Mouse (Mus musculus): Measurements from ENCODE around the gene Srp68. TPM values are rescaled to one million over a fixed set of nuclear protein-coding genes. Genes with fewer than 3 reads are reported as not detected.
"Not testable (repeated sequence)": the region's sequence is repeated elsewhere in the genome, so short reads cannot be mapped to it uniquely, and the experiment has no call there.

The Srp68 gene
- total RNA-seq, 1 experiment from 2014 or later, result 56.9 TPM

GRCm38 (mm10) chr11:116285770-116286191, 11.8 kb upstream of the Srp68 start:
- ATAC-seq (replicated peaks; ENCODE audit: low read depth, poor library complexity, severe bottlenecking), result no peak

- ATAC-seq (replicated peaks; ENCODE audit: low read depth, poor library complexity, severe bottlenecking), result no peak
Observed at GRCm38 (mm10) chr11:116283982-116284381, 10.0 kb upstream of the Srp68 start.

- peak; percentile 22; the same call in 1 of the 2 replicates for ATAC-seq (replicated peaks; ENCODE audit: low read depth, poor library complexity, severe bottlenecking)
Observed at GRCm38 (mm10) chr11:116282912-116283521, 9.0 kb upstream of the Srp68 start.

DNA sequence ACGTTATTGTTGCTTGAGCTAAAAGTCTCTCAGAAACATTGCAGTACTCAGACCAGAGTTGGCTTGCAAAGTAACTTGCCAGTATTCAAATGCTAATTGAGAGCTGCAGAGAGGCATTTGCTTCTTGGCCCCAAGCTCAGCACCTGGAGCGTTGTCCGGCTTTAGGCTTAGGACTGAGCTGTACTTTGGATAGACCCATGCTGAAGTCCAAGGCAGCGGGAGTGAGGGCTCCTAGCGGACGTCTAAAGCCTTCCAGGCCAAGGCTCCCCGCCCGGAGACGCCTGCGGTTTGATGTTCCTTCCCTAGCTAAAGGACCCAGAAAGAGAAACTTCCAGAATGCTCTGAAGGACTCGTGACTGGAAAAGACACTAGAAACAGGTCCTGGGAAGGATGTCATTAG, 8.1 kb upstream of the Srp68 start:
- peak; percentile 17; the same call in 1 of the 2 replicates for ATAC-seq (replicated peaks; ENCODE audit: low read depth, poor library complexity, severe bottlenecking)

DNA sequence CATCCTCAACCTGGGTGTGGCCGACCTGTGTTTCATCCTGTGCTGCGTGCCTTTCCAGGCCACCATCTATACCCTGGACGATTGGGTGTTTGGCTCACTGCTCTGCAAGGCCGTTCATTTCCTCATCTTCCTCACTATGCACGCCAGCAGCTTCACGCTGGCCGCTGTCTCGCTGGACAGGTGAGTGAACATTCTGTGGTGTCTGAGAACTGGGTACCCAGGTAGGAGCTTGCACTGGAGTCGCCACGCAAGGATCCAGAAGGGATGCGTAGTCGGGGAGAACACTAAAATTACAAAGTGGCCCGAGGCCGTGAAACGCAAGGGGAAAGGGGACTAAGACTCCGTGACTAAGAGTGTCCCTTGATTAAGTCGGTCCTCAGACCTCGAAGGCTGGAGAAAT, 7.7 kb upstream of the Srp68 start:
- no peak for ATAC-seq (replicated peaks; ENCODE audit: low read depth, poor library complexity, severe bottlenecking)

DNA sequence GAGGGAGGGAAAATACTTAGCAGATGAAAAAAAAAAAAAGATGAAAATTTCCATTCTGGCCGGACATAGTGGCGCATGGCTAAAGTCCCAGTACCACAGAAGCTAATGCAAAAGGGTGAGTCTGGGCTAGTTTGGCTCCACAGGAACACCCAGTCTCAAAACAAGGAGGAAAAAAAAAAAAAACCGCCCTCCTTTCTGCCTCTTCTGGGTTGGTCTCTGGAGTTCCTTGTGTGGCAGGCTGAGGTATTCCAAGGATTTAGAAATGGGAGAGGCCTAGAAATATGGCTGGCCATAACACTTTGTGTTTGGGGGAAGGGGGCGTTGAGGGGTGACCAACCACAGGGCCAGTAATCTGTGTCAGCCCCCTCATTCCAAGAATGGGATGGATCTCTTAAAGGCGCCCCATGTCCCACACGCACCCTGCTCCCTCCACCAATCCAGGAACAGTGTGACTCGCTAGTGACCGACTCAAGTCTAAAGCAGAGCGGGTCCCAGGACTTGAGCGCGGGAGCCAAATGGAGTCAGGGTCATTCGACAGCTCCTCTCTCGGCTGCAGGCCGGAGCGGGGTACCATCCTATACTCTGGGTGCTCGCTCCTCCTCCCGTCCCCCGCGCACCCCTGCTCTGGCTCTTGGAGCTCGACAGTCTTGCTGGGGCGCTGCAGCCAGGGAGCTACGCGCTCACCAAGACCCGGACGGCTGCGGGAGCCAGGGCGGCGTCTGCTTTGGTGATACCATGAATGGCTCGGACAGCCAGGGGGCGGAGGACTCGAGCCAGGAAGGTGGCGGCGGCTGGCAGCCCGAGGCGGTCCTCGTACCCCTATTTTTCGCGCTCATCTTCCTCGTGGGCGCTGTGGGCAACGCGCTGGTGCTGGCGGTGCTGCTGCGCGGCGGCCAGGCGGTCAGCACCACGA, 7.0 kb upstream of the Srp68 start, which contains the start of gene Galr2:
Gene Galr2 (plus strand): TSS at position 189 of the 913 bp plus-strand sequence.
- ATAC-seq (replicated peaks; ENCODE audit: low read depth, poor library complexity, severe bottlenecking), result peak; percentile 50

DNA sequence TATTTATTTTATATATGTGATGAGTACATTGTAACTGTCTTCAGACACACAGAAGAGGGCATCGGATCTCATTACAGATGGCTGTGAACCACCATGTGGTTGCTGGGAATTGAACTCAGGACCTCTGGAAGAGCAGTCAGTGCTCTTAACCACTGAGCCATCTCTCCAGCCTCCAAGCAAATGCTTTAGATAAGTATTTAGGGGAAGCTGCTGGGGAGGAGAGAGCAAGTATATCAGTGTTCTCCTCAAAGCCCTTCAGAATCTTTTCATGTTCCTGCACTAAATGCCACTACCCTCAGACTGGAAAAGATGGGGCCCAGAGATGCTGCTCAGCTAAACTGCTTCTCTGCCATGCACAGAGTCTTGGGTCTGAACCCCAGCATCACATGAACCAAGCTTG, 3.2 kb upstream of the Srp68 start:
- not testable (repeated sequence) for ATAC-seq (replicated peaks; ENCODE audit: low read depth, poor library complexity, severe bottlenecking)

DNA sequence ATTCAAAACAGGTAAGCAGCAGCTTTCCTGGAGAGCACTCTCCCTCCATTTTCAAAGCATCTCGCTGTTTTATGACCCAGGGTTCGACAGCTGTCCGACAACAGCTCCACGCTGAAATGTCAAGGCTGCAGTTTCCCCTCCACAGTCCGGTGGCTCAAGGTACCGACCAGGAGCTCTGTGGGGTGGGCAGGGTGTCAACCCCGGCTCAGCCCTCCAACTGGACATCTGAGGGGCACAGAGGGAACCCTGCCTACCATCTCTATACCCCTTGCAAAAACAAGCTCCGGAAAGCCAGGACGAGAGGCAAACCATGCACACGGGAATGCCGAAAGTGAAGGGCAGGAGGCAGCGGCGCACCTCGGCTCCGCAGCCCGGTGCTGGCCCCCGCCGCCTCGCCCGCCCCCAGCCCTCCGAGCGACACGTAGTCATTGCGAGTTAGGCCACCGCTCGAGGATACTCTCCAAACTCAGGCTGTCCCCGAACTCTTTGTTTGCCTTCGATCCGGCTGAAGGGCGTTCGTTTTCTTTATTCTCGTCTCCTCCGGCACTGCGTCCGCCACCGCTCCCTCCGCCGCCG, 460 bp downstream of the Srp68 start:
- peak; percentile 20 for ATAC-seq (replicated peaks; ENCODE audit: low read depth, poor library complexity, severe bottlenecking)

- no peak for ATAC-seq (replicated peaks; ENCODE audit: low read depth, poor library complexity, severe bottlenecking)
Observed at GRCm38 (mm10) chr11:116272589-116273468, 1.2 kb downstream of the Srp68 start.

DNA sequence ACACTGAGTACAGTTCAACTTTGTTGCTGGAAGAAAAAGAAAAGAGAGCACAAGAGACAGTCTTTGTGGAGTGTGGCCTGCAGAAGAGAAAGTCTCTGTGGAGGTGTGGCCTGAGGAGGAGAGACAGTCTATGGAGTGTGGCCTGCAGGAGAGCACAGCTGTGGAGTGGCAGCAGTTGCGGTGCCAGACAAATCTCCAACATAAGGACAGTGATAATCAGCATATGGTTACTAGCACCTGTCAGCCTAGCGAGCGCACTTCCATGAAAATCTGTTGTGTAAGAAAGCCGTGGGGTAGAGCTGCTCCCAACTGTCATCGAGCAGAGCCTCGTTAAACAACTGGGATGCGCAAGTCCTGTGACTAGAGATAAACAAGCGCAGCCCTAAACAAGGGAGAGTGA, 4.5 kb downstream of the Srp68 start:
- no peak for ATAC-seq (replicated peaks; ENCODE audit: low read depth, poor library complexity, severe bottlenecking)

GRCm38 (mm10) chr11:116268313-116268712, 5.7 kb downstream of the Srp68 start:
- no peak for ATAC-seq (replicated peaks; ENCODE audit: low read depth, poor library complexity, severe bottlenecking)

GRCm38 (mm10) chr11:116267637-116268036, 6.4 kb downstream of the Srp68 start:
- no peak; the same call in 1 of the 2 replicates for ATAC-seq (replicated peaks; ENCODE audit: low read depth, poor library complexity, severe bottlenecking)

GRCm38 (mm10) chr11:116265850-116266249, 8.2 kb downstream of the Srp68 start:
- ATAC-seq (replicated peaks; ENCODE audit: low read depth, poor library complexity, severe bottlenecking), result peak; percentile 57; the same call in 1 of the 2 replicates

GRCm38 (mm10) chr11:116265352-116265751, 8.7 kb downstream of the Srp68 start:
- ATAC-seq (replicated peaks; ENCODE audit: low read depth, poor library complexity, severe bottlenecking), result peak; percentile 82

DNA sequence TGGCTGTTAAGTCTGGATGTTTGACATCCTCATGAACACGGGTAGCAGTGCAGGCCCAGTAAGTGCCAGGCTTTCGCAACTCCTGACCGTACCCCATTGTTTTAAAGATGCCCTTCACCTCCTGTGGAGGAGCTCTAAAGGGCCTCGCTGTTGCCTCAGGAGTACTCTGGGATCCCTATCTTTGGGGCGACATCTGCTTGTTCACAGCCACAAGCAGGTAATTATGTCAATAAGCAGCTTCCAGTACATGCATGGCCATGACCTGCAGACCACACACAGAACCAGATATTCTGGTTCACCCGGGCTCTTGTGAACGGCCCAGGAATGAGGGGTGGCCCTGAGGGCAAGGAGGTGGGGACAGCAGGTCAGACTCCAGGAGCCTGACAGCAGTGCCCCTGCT, 13.8 kb downstream of the Srp68 start:
- ATAC-seq (replicated peaks; ENCODE audit: low read depth, poor library complexity, severe bottlenecking), result no peak

- peak; percentile 66 for ATAC-seq (replicated peaks; ENCODE audit: low read depth, poor library complexity, severe bottlenecking)
Observed at GRCm38 (mm10) chr11:116259461-116259860, 14.6 kb downstream of the Srp68 start.

DNA sequence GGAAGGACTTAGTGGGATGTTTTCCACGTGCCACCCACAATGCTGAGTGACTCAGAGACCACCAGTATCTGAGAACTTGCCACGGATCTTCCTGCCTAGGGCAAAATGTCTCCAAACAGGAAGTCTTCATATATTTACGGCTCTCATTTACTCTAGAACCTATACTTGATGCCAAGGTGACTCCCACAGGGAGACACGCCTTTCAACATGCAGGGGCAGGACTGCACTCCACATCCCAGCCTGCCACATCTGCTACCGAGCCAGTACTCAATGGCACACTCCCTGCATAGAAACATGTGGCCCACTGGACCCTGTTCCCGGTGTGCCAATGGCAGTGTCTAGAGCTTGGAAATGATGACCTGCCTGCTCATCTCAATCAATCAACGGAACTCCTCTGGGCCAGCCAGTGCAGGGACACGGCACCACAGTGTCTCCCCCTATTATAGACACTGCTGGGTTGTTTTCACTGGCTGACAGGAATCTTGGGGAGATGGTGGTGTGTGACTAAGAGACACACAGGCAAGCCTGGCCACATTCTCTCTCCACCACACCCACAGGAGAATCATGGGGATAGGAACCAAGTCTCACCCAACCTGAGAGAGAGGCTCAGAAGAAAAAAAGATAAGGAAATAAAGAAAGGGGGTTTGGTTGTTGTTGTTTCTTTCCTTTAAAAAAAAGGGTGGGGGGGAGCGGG, 17.9 kb downstream of the Srp68 start:
- ATAC-seq (replicated peaks; ENCODE audit: low read depth, poor library complexity, severe bottlenecking), result no peak

GRCm38 (mm10) chr11:116255090-116255981, 18.7 kb downstream of the Srp68 start:
- ATAC-seq (replicated peaks; ENCODE audit: low read depth, poor library complexity, severe bottlenecking), result no peak

Data from common myeloid progenitor, adult 5-6 weeks (primary cell).